In genomic region chr1:165282222-165282966, GRCm38 (mm10) we compare ENCODE assay signal across 8 mouse cellular contexts. TPM values are rescaled to one million over a fixed set of nuclear protein-coding genes. Genes with fewer than 3 reads are reported as not detected.
DNase-seq lines count a peak whose midpoint lies in the region; ATAC-seq and TF ChIP-seq lines count a peak whose summit lies in the region.

No protein-coding gene starts in this region.

- ATAC-seq in kidney, postnatal 0 days (replicated peaks; ENCODE audit: low FRiP score, low read depth): peak; percentile 70
- ATAC-seq in forebrain, embryonic 16.5 days: peak; percentile 49
- no peak; the same call in 1 of the 2 replicates for ATAC-seq in liver, embryonic 12.5 days
- peak; percentile 33 for ATAC-seq in stomach, embryonic 15.5 days (ENCODE audit: insufficient read depth, low FRiP score, low read depth)

- H3K4me1 ChIP-seq in kidney, postnatal 0 days (replicated peaks; ENCODE audit: insufficient read depth, low read length): 0 out of 2 replicates have a peak, but pooled peaks cover 10% of the 10 kb centered on the region
- peaks cover 32% of the 10 kb centered on the region for H3K4me1 ChIP-seq in forebrain, embryonic 16.5 days (replicated peaks; ENCODE audit: control insufficient read depth, insufficient read depth, low read length)
- H3K4me1 ChIP-seq in liver, embryonic 12.5 days: peaks cover 7% of the 10 kb centered on the region; the same call in 1 of the 2 replicates
- H3K4me1 ChIP-seq in stomach, embryonic 15.5 days: peaks cover 21% of the 10 kb centered on the region

- peak; percentile 18 for DNase-seq in kidney, postnatal 0 days (ENCODE audit: low spot score)
- no peak for DNase-seq in kidney, postnatal 4 days
- peak; percentile 24 for DNase-seq in ZHBTc4 (ENCODE audit: low read depth, low spot score)
- DNase-seq in spleen, postnatal 4 days (ENCODE audit: low spot score in 2 of 2): no peak
- no peak for DNase-seq in adrenal gland, postnatal 10 days

- H3K4me3 ChIP-seq in kidney, postnatal 0 days (replicated peaks; ENCODE audit: low read depth, low read length): peak overlapping the region; percentile 60
- peak overlapping the region; percentile 92 for H3K4me3 ChIP-seq in forebrain, embryonic 16.5 days (replicated peaks; ENCODE audit: low read length)
- H3K4me3 ChIP-seq in liver, embryonic 12.5 days: peak overlapping the region; percentile 52
- peak overlapping the region; percentile 71 for H3K4me3 ChIP-seq in stomach, embryonic 15.5 days (replicated peaks)

- peak overlapping the region; percentile 82 for H3K27ac ChIP-seq in kidney, postnatal 0 days
- peak overlapping the region; percentile 81 for H3K27ac ChIP-seq in forebrain, embryonic 16.5 days (ENCODE audit: low read length)
- no peak overlapping the region for H3K27ac ChIP-seq in liver, embryonic 12.5 days
- H3K27ac ChIP-seq in stomach, embryonic 15.5 days: peak overlapping the region; percentile 88

- H3K36me3 ChIP-seq in kidney, postnatal 0 days (ENCODE audit: insufficient read depth, low read length): no peaks in the 10 kb centered on the region
- H3K36me3 ChIP-seq in forebrain, embryonic 16.5 days (ENCODE audit: control insufficient read depth, insufficient read depth): no peaks in the 10 kb centered on the region
- no peaks in the 10 kb centered on the region for H3K36me3 ChIP-seq in liver, embryonic 12.5 days
- no peaks in the 10 kb centered on the region for H3K36me3 ChIP-seq in stomach, embryonic 15.5 days

- under 1% methylated on average over 35 of the region's 35 CpGs for WGBS in kidney, postnatal 0 days
- WGBS in forebrain, embryonic 16.5 days: under 1% methylated on average over 28 of the region's 35 CpGs
- WGBS in liver, embryonic 12.5 days (ENCODE audit: insufficient replicate concordance): under 1% methylated on average over 35 of the region's 35 CpGs
- WGBS in stomach, embryonic 15.5 days: 2% methylated on average over 35 of the region's 35 CpGs

- peak overlapping the region; percentile 98 for H3K4me2 ChIP-seq in kidney, postnatal 0 days (ENCODE audit: low read length)
- H3K4me2 ChIP-seq in forebrain, embryonic 16.5 days (ENCODE audit: low read length): peak overlapping the region; percentile 68
- peak overlapping the region; percentile 68 for H3K4me2 ChIP-seq in liver, embryonic 12.5 days
- peak overlapping the region; percentile 93 for H3K4me2 ChIP-seq in stomach, embryonic 15.5 days

- H3K27me3 ChIP-seq in kidney, postnatal 0 days (ENCODE audit: insufficient read depth, low read length): no peaks in the 10 kb centered on the region
- no peaks in the 10 kb centered on the region for H3K27me3 ChIP-seq in forebrain, embryonic 16.5 days (replicated peaks; ENCODE audit: control insufficient read depth, insufficient read depth, low read length)
- H3K27me3 ChIP-seq in liver, embryonic 12.5 days (replicated peaks): peaks cover 58% of the 10 kb centered on the region
- H3K27me3 ChIP-seq in stomach, embryonic 15.5 days (replicated peaks): no peaks in the 10 kb centered on the region

- H3K9ac ChIP-seq in kidney, postnatal 0 days (ENCODE audit: low read depth, low read length): peak overlapping the region; percentile 79
- H3K9ac ChIP-seq in forebrain, embryonic 16.5 days (replicated peaks; ENCODE audit: low read depth, low read length): peak overlapping the region; percentile 96
- H3K9ac ChIP-seq in liver, embryonic 12.5 days: peak overlapping the region; percentile 33; the same call in 1 of the 2 replicates
- peak overlapping the region; percentile 80 for H3K9ac ChIP-seq in stomach, embryonic 15.5 days

- no peaks in the 10 kb centered on the region for H3K9me3 ChIP-seq in kidney, postnatal 0 days (replicated peaks; ENCODE audit: low read length)
- H3K9me3 ChIP-seq in forebrain, embryonic 16.5 days (ENCODE audit: control insufficient read depth, low read length): no peaks in the 10 kb centered on the region
- H3K9me3 ChIP-seq in liver, embryonic 12.5 days (replicated peaks): no peaks in the 10 kb centered on the region
- H3K9me3 ChIP-seq in stomach, embryonic 15.5 days: no peaks in the 10 kb centered on the region

- no peak for TF ChIP-seq CTCF in kidney, postnatal 0 days (IDR thresholded peaks at IDR 0.05; ENCODE audit: low read depth)

RNA-seq across cellular contexts. Expression of gene Gpr161, which starts 13.2 kb away (rescaled TPM):
- 0.87 and 0.94 TPM in 2 replicates for polyA plus RNA-seq in kidney, postnatal 0 days (2015; fragmentation: Nextera tagmentation; extraction: Ambion mirVana)
- 4.5 and 4.7 TPM in 2 replicates for polyA plus RNA-seq in forebrain, embryonic 16.5 days (2015; fragmentation: Nextera tagmentation; extraction: Ambion mirVana)
- polyA plus RNA-seq in liver, embryonic 12.5 days (2016; fragmentation: Nextera tagmentation; extraction: Ambion mirVana): 0.14 and 0.20 TPM in 2 replicates
- polyA plus RNA-seq in stomach, embryonic 15.5 days (2015; fragmentation: Nextera tagmentation; extraction: Ambion mirVana): 1.1 and 1.2 TPM in 2 replicates
- 1 to 10 TPM; 2.3 to 3.3 TPM for total RNA-seq in adrenal gland, postnatal 10 days (2021)

RNA-seq across cellular contexts. Expression of gene Tiprl, which starts 45.6 kb away (rescaled TPM):
- polyA plus RNA-seq in kidney, postnatal 0 days (2015; fragmentation: Nextera tagmentation; extraction: Ambion mirVana): 100 and 103 TPM in 2 replicates
- polyA plus RNA-seq in forebrain, embryonic 16.5 days (2015; fragmentation: Nextera tagmentation; extraction: Ambion mirVana): 168 and 170 TPM in 2 replicates
- 55.9 and 58.7 TPM in 2 replicates for polyA plus RNA-seq in liver, embryonic 12.5 days (2016; fragmentation: Nextera tagmentation; extraction: Ambion mirVana)
- 89.2 and 92.3 TPM in 2 replicates for polyA plus RNA-seq in stomach, embryonic 15.5 days (2015; fragmentation: Nextera tagmentation; extraction: Ambion mirVana)
- total RNA-seq in adrenal gland, postnatal 10 days (2021): 10 to 100 TPM; 51.6 to 61.5 TPM

Comparison
In these comparisons a context has a peak if more than half of its experiments do, and no peak if none do; other contexts are left out.
1. DNase-seq: peak in kidney, postnatal 0 days (single experiment) and ZHBTc4 (single experiment); none in kidney, postnatal 4 days (0 of 2), spleen, postnatal 4 days (0 of 2) and adrenal gland, postnatal 10 days (single experiment).
2. H3K9ac ChIP-seq: peak in every context shown above with its lines; median percentile 96 in forebrain, embryonic 16.5 days; 80 in stomach, embryonic 15.5 days; 79 in kidney, postnatal 0 days; 33 in liver, embryonic 12.5 days.
3. Peak in every context shown above with its lines, with median percentiles within 50 percentile points of each other: H3K4me2 ChIP-seq and H3K4me3 ChIP-seq.